Mouse (Mus musculus) forebrain, postnatal 0 days (tissue): ENCODE measurements around the gene Zcchc10. TPM values are rescaled to one million over a fixed set of nuclear protein-coding genes. Genes with fewer than 3 reads are reported as not detected.
"Not testable (repeated sequence)": the region's sequence is repeated elsewhere in the genome, so short reads cannot be mapped to it uniquely, and the experiment has no call there.

Experiments used
- ATAC-seq: fragments of 200-750 bp; cut with Nextera tagmentation; 2 replicates; pipeline ENCODE4 v1.8.0; 2017; ENCODE audit warnings: mild to moderate bottlenecking, moderate library complexity
- DNase-seq: peaks from one replicate; pipeline ENCODE4 v3.0.0-alpha.2; 2015
- H3K27ac ChIP-seq: fragments of 300-500 bp; sonication (generic); 2 replicates; pipeline ENCODE4 v1.5.1; 2014; ENCODE audit warnings: low read depth, mild to moderate bottlenecking, antibody characterized with exemption, low read length, moderate library complexity, mixed read lengths
- H3K27me3 ChIP-seq: fragments of 300-500 bp; sonication (generic); 2 replicates; pipeline ENCODE4 v1.6.1; 2014; ENCODE audit warnings: mild to moderate bottlenecking, low read length, mixed read lengths; ENCODE audit not compliant: insufficient read depth
- H3K36me3 ChIP-seq: fragments of 300-500 bp; sonication (generic); 2 replicates; pipeline ENCODE4 v1.6.1; 2014; ENCODE audit warnings: mild to moderate bottlenecking, moderate library complexity; ENCODE audit not compliant: insufficient read depth
- H3K4me1 ChIP-seq: fragments of 300-500 bp; sonication (generic); 2 replicates; pipeline ENCODE4 v1.6.1; 2014; ENCODE audit warnings: antibody characterized with exemption; ENCODE audit not compliant: insufficient read depth
- H3K4me2 ChIP-seq: fragments of 300-500 bp; sonication (generic); 2 replicates; pipeline ENCODE4 v1.6.1; 2014; ENCODE audit warnings: low read depth, mild to moderate bottlenecking, moderate library complexity
- H3K4me3 ChIP-seq: fragments of 300-500 bp; sonication (generic); 2 replicates; pipeline ENCODE4 v1.5.1; 2014; ENCODE audit warnings: low read depth, low read length, mixed read lengths
- H3K9ac ChIP-seq: fragments of 300-500 bp; sonication (generic); 2 replicates; pipeline ENCODE4 v1.6.1; 2014; ENCODE audit warnings: mild to moderate bottlenecking
- H3K9me3 ChIP-seq: fragments of 300-500 bp; sonication (generic); 2 replicates; pipeline ENCODE4 v1.6.1; 2016; ENCODE audit warnings: low read length
- CTCF ChIP-seq: sonication (generic); IDR thresholded peaks from 2 replicates; pipeline ENCODE4 v1.5.1; 2016; ENCODE audit warnings: antibody characterized with exemption, control low read depth, low read depth
- WGBS: fragments of 180-500 bp; shearing (Covaris S2); extraction: QIAGEN DNeasy Blood & Tissue Kit; methylation state at CpG from one replicate; pipeline ENCODE4 v1.1.7; 2014; 5-methylcytosine and 5-hydroxymethylcytosine counted together
- polyA plus RNA-seq: library from polyadenylated mRNA; unstranded; fragments of >200 nt; fragmentation: Nextera tagmentation; extraction: Ambion mirVana; gene quantifications from 2 replicates; pipeline ENCODE4 v1.2.1, GENCODE M21; 2015
- total RNA-seq: library from RNA; depleted of rRNA; stranded (reverse); fragments of >200 nt; gene quantifications from 2 replicates; pipeline ENCODE4 v1.2.3, GENCODE M21; 2014

The Zcchc10 gene
- total and polyA plus RNA-seq, 2 experiments from 2014 or later, result 0.86 to 16.0 TPM

GRCm38 (mm10) chr11:53304044-53304840, 20.2 kb upstream of the Zcchc10 start:
- no peak for ATAC-seq

GRCm38 (mm10) chr11:53306965-53307364, 17.5 kb upstream of the Zcchc10 start:
- TF ChIP-seq CTCF, result no peak
- Histone ChIP-seq H3K27ac (no peak overlapping the region), H3K27me3 (no peaks in the 10 kb centered on the region), H3K4me1 (no peaks in the 10 kb centered on the region), H3K36me3 (no peaks in the 10 kb centered on the region), H3K4me3 (no peak overlapping the region), H3K9ac (no peak overlapping the region), H3K9me3 (no peaks in the 10 kb centered on the region), H3K4me2 (no peak overlapping the region)
- ATAC-seq (no peak), DNase-seq (peak; percentile 27)
- 80% methylated on average over 2 of the region's 2 CpGs for WGBS

More at GRCm38 (mm10) chr11:53304044-53304840, 20.2 kb upstream of the Zcchc10 start:
- WGBS, result 87% methylated on average over 14 of the region's 14 CpGs
- no peak overlapping the region for H3K4me2 ChIP-seq
- H3K36me3 ChIP-seq, result no peaks in the 10 kb centered on the region
- no peak overlapping the region for H3K9ac ChIP-seq
- TF ChIP-seq CTCF, result no peak
- peaks cover 7% of the 10 kb centered on the region; the same call in 1 of the 2 replicates for H3K4me1 ChIP-seq
- no peaks in the 10 kb centered on the region for H3K27me3 ChIP-seq
- H3K4me3 ChIP-seq, result no peak overlapping the region
- no peak for DNase-seq
- no peak overlapping the region for H3K27ac ChIP-seq
- H3K9me3 ChIP-seq, result no peaks in the 10 kb centered on the region

GRCm38 (mm10) chr11:53307558-53308065, 16.9 kb upstream of the Zcchc10 start:
- no peak overlapping the region for H3K4me2 ChIP-seq
- no peaks in the 10 kb centered on the region for H3K4me1 ChIP-seq
- WGBS, result 69% methylated on average over 10 of the region's 10 CpGs
- DNase-seq (no peak), ATAC-seq (no peak)
- no peak overlapping the region for H3K9ac ChIP-seq
- H3K36me3 ChIP-seq, result no peaks in the 10 kb centered on the region
- H3K4me3 ChIP-seq, result no peak overlapping the region
- no peaks in the 10 kb centered on the region for H3K9me3 ChIP-seq
- no peak overlapping the region for H3K27ac ChIP-seq
- TF ChIP-seq CTCF, result no peak
- no peaks in the 10 kb centered on the region for H3K27me3 ChIP-seq

GRCm38 (mm10) chr11:53308251-53308864, 16.1 kb upstream of the Zcchc10 start:
- no peak overlapping the region for H3K27ac ChIP-seq
- TF ChIP-seq CTCF, result no peak
- no peaks in the 10 kb centered on the region for H3K36me3 ChIP-seq
- H3K4me1 ChIP-seq, result no peaks in the 10 kb centered on the region
- no peak overlapping the region for H3K4me2 ChIP-seq
- H3K27me3 ChIP-seq, result no peaks in the 10 kb centered on the region
- no peaks in the 10 kb centered on the region for H3K9me3 ChIP-seq
- no peak overlapping the region for H3K4me3 ChIP-seq
- H3K9ac ChIP-seq, result no peak overlapping the region
- DNase-seq (no peak), ATAC-seq (no peak)

- H3K27ac ChIP-seq, result no peak overlapping the region
- H3K4me2 ChIP-seq, result no peak overlapping the region
- H3K4me1 ChIP-seq, result no peaks in the 10 kb centered on the region
- no peaks in the 10 kb centered on the region for H3K27me3 ChIP-seq
- H3K9me3 ChIP-seq, result no peaks in the 10 kb centered on the region
- DNase-seq (no peak), ATAC-seq (no peak)
- no peaks in the 10 kb centered on the region for H3K36me3 ChIP-seq
- no peak overlapping the region for H3K9ac ChIP-seq
- H3K4me3 ChIP-seq, result no peak overlapping the region
- 65% methylated on average over 2 of the region's 2 CpGs for WGBS
- TF ChIP-seq CTCF, result no peak
Measured at GRCm38 (mm10) chr11:53308884-53309310, 15.6 kb upstream of the Zcchc10 start.

- no peak for ATAC-seq
- Histone ChIP-seq H3K9ac (no peak overlapping the region), H3K9me3 (no peaks in the 10 kb centered on the region), H3K36me3 (no peaks in the 10 kb centered on the region), H3K4me1 (no peaks in the 10 kb centered on the region), H3K4me2 (no peak overlapping the region), H3K27ac (no peak overlapping the region), H3K4me3 (no peak overlapping the region), H3K27me3 (no peaks in the 10 kb centered on the region)
- 24% methylated on average over 1 of the region's 1 CpGs for WGBS
- TF ChIP-seq CTCF, result no peak
- DNase-seq, result no peak
Measured at GRCm38 (mm10) chr11:53311385-53311784, 13.1 kb upstream of the Zcchc10 start.

GRCm38 (mm10) chr11:53312823-53313222, 11.7 kb upstream of the Zcchc10 start:
- H3K4me2 ChIP-seq, H3K36me3 ChIP-seq, H3K27me3 ChIP-seq, H3K9me3 ChIP-seq, DNase-seq, H3K27ac ChIP-seq, ATAC-seq, H3K4me1 ChIP-seq, H3K4me3 ChIP-seq, H3K9ac ChIP-seq: not testable (repeated sequence)
- WGBS, result 86% methylated on average over 1 of the region's 1 CpGs
